In genomic region chr5:75315956-75316355, GRCm38 (mm10) we compare ENCODE assay signal across 15 mouse cellular contexts.
DNase-seq lines count a peak whose midpoint lies in the region; TF ChIP-seq lines count a peak whose summit lies in the region.
"Had no signal": no experiment of that assay in that cellular context is flagged by ENCODE, and none has a peak within 500 bp of the region (broad histone marks: within the 10 kb centered on the region; RNA-seq: fewer than 3 reads in every experiment).

No protein-coding gene starts in this region.

- peak; percentile 6 to 79 for DNase-seq in adrenal gland, adult (ENCODE audit: inconsistent age in 2 of 2, low spot score in 1 of 2)
- no peak for DNase-seq in adrenal gland, adult 8-10 months
- DNase-seq in kidney, adult 2 months: peak; percentile 25
- no peak for DNase-seq in kidney, adult 18-20 months
- DNase-seq in 416B (ENCODE audit: low read depth): peak; percentile 30
- no peak for DNase-seq in cerebellum, postnatal 10 days
- no peak for DNase-seq in forebrain, embryonic 10.5 days (ENCODE audit: extremely low spot score, low spot score)
- DNase-seq: cerebellum, adult 9-10 months; gastrocnemius, postnatal 14 days; midbrain, embryonic 14.5 days; right cerebral cortex, adult 18-20 months had no signal

- no peak for TF ChIP-seq POLR2A in kidney, adult 2 months (IDR thresholded peaks at IDR 0.05; ENCODE audit: low read depth, low read length)

- H3K27me3 ChIP-seq in kidney, adult 2 months (replicated peaks; ENCODE audit: control insufficient read depth, insufficient read depth, low read length): no peaks in the 10 kb centered on the region
- no peaks in the 10 kb centered on the region for H3K27me3 ChIP-seq in forebrain, embryonic 10.5 days (ENCODE audit: poor library complexity, severe bottlenecking)
- H3K27me3 ChIP-seq: forebrain, embryonic 15.5 days; hindbrain, embryonic 13.5 days; neural tube, embryonic 13.5 days had no signal

- 46% methylated on average over 1 of the region's 1 CpGs for WGBS in kidney, adult 2 months
- WGBS in forebrain, embryonic 10.5 days: 98% methylated on average over 1 of the region's 1 CpGs

- no peak for TF ChIP-seq CTCF in kidney, adult 2 months (conservative IDR thresholded peaks at IDR 0.05; ENCODE audit: insufficient read depth, insufficient read length, low read depth, low read length)

- H3K9me3 ChIP-seq in forebrain, embryonic 10.5 days: no peaks in the 10 kb centered on the region
- H3K9me3 ChIP-seq: forebrain, embryonic 15.5 days; hindbrain, embryonic 13.5 days; neural tube, embryonic 13.5 days had no signal

- H3K4me1 ChIP-seq in kidney, adult 2 months (ENCODE audit: control insufficient read depth, insufficient read depth, low read length): no peaks in the 10 kb centered on the region
- no peaks in the 10 kb centered on the region for H3K4me1 ChIP-seq in brown adipose tissue, adult 24 weeks (ENCODE audit: control insufficient read depth, insufficient read depth, insufficient read length, low read length)
- H3K4me1 ChIP-seq in forebrain, embryonic 10.5 days: no peaks in the 10 kb centered on the region
- H3K4me1 ChIP-seq: forebrain, embryonic 15.5 days; hindbrain, embryonic 13.5 days; neural tube, embryonic 13.5 days had no signal

- peak overlapping the region; percentile 35 for H3K27ac ChIP-seq in kidney, adult 2 months (ENCODE audit: insufficient read depth, low read depth, low read length)
- 0 out of 2 replicates have a peak overlapping the region, but pooled peaks have one; percentile 5 for H3K27ac ChIP-seq in brown adipose tissue, adult 24 weeks (replicated peaks; ENCODE audit: low read depth, low read length)
- no peak overlapping the region for H3K27ac ChIP-seq in forebrain, embryonic 10.5 days
- H3K27ac ChIP-seq: forebrain, embryonic 15.5 days; hindbrain, embryonic 13.5 days; neural tube, embryonic 13.5 days had no signal

- H3K36me3 ChIP-seq in kidney, adult 2 months (ENCODE audit: control insufficient read depth, insufficient read depth, low read length): no peaks in the 10 kb centered on the region
- H3K36me3 ChIP-seq in forebrain, embryonic 10.5 days (replicated peaks): no peaks in the 10 kb centered on the region
- H3K36me3 ChIP-seq: forebrain, embryonic 15.5 days; hindbrain, embryonic 13.5 days; neural tube, embryonic 13.5 days had no signal

- peak overlapping the region; percentile 22; the same call in 1 of the 2 replicates for H3K4me3 ChIP-seq in kidney, adult 2 months (ENCODE audit: insufficient read depth, low read depth, low read length)
- peak overlapping the region; percentile 6 for H3K4me3 ChIP-seq in brown adipose tissue, adult 24 weeks (ENCODE audit: insufficient read depth, low read depth, low read length)
- no peak overlapping the region for H3K4me3 ChIP-seq in forebrain, embryonic 10.5 days
- H3K4me3 ChIP-seq: forebrain, embryonic 15.5 days; hindbrain, embryonic 13.5 days; neural tube, embryonic 13.5 days had no signal

Comparison
In these comparisons a context has a peak if more than half of its experiments do, and no peak if none do; other contexts are left out.
1. DNase-seq: peak in adrenal gland, adult (2 of 2), kidney, adult 2 months (single experiment) and 416B (single experiment); none in adrenal gland, adult 8-10 months (single experiment), kidney, adult 18-20 months (single experiment), cerebellum, postnatal 10 days (0 of 2) and forebrain, embryonic 10.5 days (single experiment).